Mouse (Mus musculus) forebrain, embryonic 11.5 days (tissue): ENCODE results near the gene Opa3. TPM values are rescaled to one million over a fixed set of nuclear protein-coding genes. Genes with fewer than 3 reads are reported as not detected.

Source experiments
- ATAC-seq: fragments of 200-750 bp; cut with Nextera tagmentation; replicated peaks from 2 replicates; pipeline ENCODE4 v1.8.0; 2017; ENCODE audit warnings: moderate TSS enrichment; ENCODE audit not compliant: low FRiP score
- DNase-seq: peaks from one replicate; pipeline ENCODE4 v3.0.0-alpha.2; 2017; ENCODE audit warnings: low spot score
- H3K27ac ChIP-seq: fragments of 300-500 bp; sonication (generic); 2 replicates; pipeline ENCODE4 v1.5.1; 2014; ENCODE audit warnings: low read depth, low read length
- H3K27me3 ChIP-seq: fragments of 300-500 bp; sonication (generic); 2 replicates; pipeline ENCODE4 v1.6.1; 2014; ENCODE audit warnings: mild to moderate bottlenecking, low read length, mixed read lengths; ENCODE audit not compliant: control insufficient read depth, insufficient read depth
- H3K36me3 ChIP-seq: fragments of 300-500 bp; sonication (generic); 2 replicates; pipeline ENCODE4 v1.6.1; 2014; ENCODE audit warnings: mild to moderate bottlenecking, low read length, moderate library complexity, mixed read lengths; ENCODE audit not compliant: control insufficient read depth, insufficient read depth
- H3K4me1 ChIP-seq: fragments of 300-500 bp; sonication (generic); replicated peaks from 2 replicates; pipeline ENCODE4 v1.6.1; 2014; ENCODE audit warnings: low read length, mixed read lengths; ENCODE audit not compliant: control insufficient read depth, insufficient read depth
- H3K4me2 ChIP-seq: fragments of 300-500 bp; sonication (generic); 2 replicates; pipeline ENCODE4 v1.6.1; 2014; ENCODE audit warnings: low read depth, mild to moderate bottlenecking, low read length, moderate library complexity, mixed read lengths; ENCODE audit not compliant: severe bottlenecking
- H3K4me3 ChIP-seq: fragments of 300-500 bp; sonication (generic); 2 replicates; pipeline ENCODE4 v1.5.1; 2014; ENCODE audit warnings: low read depth, low read length
- H3K9ac ChIP-seq: fragments of 300-500 bp; sonication (generic); 2 replicates; pipeline ENCODE4 v1.6.1; 2014; ENCODE audit warnings: low read length
- H3K9me3 ChIP-seq: fragments of 300-500 bp; sonication (generic); 2 replicates; pipeline ENCODE4 v1.6.1; 2016; ENCODE audit warnings: low read length, mixed read lengths; ENCODE audit not compliant: control insufficient read depth
- WGBS: fragments of 180-500 bp; shearing (Covaris S2); extraction: QIAGEN DNeasy Blood & Tissue Kit; methylation state at CpG from one replicate; pipeline ENCODE4 v1.1.7; 2014; 5-methylcytosine and 5-hydroxymethylcytosine counted together
- polyA plus RNA-seq: library from polyadenylated mRNA; unstranded; fragments of >200 nt; fragmentation: Nextera tagmentation; extraction: Ambion mirVana; gene quantifications from 2 replicates; pipeline ENCODE4 v1.2.1, GENCODE M21; 2014

Opa3 gene
- polyA plus RNA-seq, 1 experiment from 2014 or later = 54.1 TPM

DNA sequence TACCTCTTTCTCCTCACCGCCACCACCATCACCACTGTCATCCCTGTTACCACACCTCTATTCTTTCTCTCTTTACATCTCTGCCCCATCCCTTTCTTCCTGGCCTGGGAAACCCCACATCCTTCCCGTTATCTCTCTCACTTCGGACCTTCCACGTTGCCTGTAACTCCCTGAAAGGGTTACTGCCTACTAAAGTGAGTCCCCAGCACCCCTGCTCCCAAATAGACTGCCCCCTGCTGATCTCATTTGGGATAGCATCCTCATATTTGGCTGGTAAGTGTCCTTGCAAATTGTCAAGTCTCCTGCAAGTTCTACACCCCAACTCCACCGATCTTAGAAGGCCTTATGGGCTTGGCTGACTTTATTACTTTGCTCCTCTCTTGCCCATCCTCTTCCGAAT, 31.5 kb upstream of the Opa3 start:
- H3K36me3 ChIP-seq = peaks cover 9% of the 10 kb centered on the region; the same call in 1 of the 2 replicates
- peaks cover 3% of the 10 kb centered on the region; the same call in 1 of the 2 replicates for H3K9me3 ChIP-seq
- no peaks in the 10 kb centered on the region for H3K27me3 ChIP-seq
- H3K4me3 ChIP-seq = no peak overlapping the region
- no peak overlapping the region for H3K27ac ChIP-seq
- no peak overlapping the region for H3K9ac ChIP-seq
- H3K4me1 ChIP-seq = no peaks in the 10 kb centered on the region
- WGBS = 72% methylated on average over 6 of the region's 6 CpGs
- no peak for ATAC-seq
- no peak overlapping the region for H3K4me2 ChIP-seq
- peak; percentile 67 for DNase-seq

DNA sequence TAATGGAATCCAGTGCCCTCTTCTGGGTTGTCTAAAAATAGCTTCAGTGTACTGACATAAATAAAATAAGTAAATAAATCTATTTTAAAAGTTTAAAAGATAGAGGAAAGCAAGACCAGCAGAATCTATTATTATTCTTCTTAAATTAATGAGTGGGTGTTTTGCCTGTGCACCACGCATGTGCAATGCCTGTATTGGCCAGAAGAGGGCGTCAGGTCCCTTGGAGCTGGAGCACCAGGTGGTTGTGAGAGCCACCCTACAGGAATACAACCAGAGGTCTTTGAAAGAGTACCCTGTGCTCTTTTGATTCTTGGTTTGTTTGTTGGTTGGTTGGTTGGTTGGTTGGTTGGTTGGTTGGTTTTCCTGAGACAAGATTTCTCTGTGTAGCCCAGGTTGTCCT, 30.1 kb upstream of the Opa3 start:
- Histone ChIP-seq H3K27ac (no peak overlapping the region), H3K4me2 (no peak overlapping the region), H3K4me3 (no peak overlapping the region), H3K36me3 (peaks cover 9% of the 10 kb centered on the region; the same call in 1 of the 2 replicates), H3K27me3 (no peaks in the 10 kb centered on the region), H3K4me1 (no peaks in the 10 kb centered on the region), H3K9me3 (peaks cover 3% of the 10 kb centered on the region; the same call in 1 of the 2 replicates), H3K9ac (no peak overlapping the region)
- ATAC-seq = no peak
- DNase-seq = no peak
- WGBS = 25% methylated on average over 2 of the region's 2 CpGs

DNA sequence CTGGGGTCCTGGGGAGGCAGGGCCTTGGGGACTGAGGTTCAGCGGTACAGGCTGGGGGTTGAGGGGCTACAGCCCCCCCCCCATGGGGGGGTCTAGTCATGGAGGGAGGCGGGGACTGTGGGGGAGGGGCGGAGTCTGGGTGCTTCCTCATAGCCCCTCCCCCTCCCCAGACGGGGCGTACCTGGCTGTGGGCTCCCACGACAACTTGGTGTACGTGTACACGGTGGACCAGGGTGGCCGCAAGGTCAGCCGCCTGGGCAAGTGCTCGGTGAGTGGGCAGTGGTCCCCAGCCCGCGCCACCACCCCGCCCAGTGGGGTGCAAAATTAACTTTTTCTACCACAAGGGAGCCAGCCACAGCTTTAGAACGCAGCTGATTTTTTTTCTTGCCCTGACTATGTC, 26.5 kb upstream of the Opa3 start:
- Histone ChIP-seq H3K36me3 (no peaks in the 10 kb centered on the region; the same call in 1 of the 2 replicates), H3K27ac (no peak overlapping the region), H3K4me1 (no peaks in the 10 kb centered on the region), H3K9ac (no peak overlapping the region), H3K27me3 (no peaks in the 10 kb centered on the region), H3K4me3 (no peak overlapping the region), H3K4me2 (no peak overlapping the region), H3K9me3 (no peaks in the 10 kb centered on the region; the same call in 1 of the 2 replicates)
- DNase-seq = no peak
- WGBS = 60% methylated on average over 14 of the region's 15 CpGs
- ATAC-seq = no peak

DNA sequence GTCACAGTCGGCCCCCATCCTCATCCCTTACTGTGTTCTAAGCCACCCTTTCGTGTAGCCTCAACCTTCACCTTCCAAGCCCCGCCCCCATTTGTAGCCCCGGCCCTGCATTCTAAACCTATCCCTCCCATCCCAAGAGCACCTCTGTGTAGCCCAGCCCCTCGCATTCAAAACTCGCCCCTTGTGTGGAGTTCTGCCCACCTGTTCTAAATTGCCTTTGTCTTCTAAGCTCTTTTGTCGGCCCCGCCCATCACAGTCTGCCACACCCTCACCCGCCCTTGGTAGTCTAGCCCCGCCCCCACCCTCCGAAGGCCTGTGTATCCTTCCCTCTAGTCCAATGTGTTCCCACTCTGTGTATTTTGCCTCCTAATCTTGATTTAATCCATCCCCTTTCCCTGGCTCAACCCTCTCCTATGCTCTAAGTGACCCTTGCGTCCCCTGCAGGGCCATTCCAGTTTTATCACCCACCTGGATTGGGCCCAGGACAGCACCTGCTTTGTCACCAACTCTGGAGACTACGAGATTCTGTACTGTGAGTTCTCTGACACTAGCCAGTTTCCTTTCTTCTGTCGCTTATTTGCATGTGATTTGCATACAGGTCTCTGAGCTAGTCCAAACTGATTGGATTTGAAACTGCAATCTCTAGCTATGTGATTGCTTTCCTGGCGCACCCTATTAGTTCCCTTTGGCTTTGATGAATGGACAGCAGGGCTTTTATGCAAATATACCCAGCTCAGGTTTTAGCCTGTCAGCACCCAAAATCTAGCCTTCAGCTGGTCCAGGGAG, 25.9 kb upstream of the Opa3 start:
- DNase-seq = no peak
- no peak overlapping the region for H3K9ac ChIP-seq
- H3K27me3 ChIP-seq = no peaks in the 10 kb centered on the region
- WGBS = 62% methylated on average over 15 of the region's 15 CpGs
- no peaks in the 10 kb centered on the region for H3K4me1 ChIP-seq
- H3K4me2 ChIP-seq = no peak overlapping the region
- H3K27ac ChIP-seq = no peak overlapping the region
- ATAC-seq = no peak
- no peaks in the 10 kb centered on the region; the same call in 1 of the 2 replicates for H3K9me3 ChIP-seq
- no peaks in the 10 kb centered on the region; the same call in 1 of the 2 replicates for H3K36me3 ChIP-seq
- no peak overlapping the region for H3K4me3 ChIP-seq

DNA sequence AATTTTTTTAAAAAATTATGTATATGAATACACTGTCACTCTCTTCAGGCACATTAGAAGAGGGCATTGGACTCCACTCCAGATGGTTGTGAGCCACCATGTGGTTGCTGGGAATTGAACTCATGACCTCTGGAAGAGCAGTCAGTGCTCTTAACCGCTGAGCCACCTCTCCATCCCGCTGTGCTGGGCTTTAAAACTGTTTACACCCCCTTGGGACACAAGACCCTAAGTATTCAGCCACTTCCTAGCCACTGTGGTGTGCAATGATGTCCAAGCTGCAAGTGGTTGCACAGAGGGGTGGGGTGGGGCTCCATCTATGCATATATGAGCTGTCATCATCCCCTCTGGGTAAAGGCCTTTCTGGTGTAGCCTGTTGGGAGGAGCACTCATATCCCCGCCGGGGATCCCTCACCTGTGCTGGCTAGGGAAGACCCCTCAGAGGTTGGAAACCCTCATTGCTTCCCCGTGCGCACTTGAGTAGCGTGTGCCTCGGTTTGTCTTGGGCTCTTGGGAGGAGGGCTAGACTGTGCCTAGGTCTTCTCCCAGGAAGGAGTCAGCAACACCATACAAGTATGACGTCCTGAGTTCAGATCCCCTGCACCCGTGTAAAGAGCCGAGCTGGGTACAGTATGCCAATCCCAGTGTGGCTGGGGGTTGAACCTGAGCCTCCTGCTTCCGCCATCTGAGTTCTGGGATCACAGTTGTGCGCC, 19.8 kb upstream of the Opa3 start:
- Histone ChIP-seq H3K4me2 (no peak overlapping the region), H3K4me3 (no peak overlapping the region), H3K27ac (no peak overlapping the region), H3K9ac (no peak overlapping the region), H3K4me1 (no peaks in the 10 kb centered on the region; the same call in 1 of the 2 replicates), H3K36me3 (no peaks in the 10 kb centered on the region; the same call in 1 of the 2 replicates), H3K9me3 (no peaks in the 10 kb centered on the region; the same call in 1 of the 2 replicates), H3K27me3 (no peaks in the 10 kb centered on the region)
- 85% methylated on average over 13 of the region's 13 CpGs for WGBS
- no peak for ATAC-seq
- no peak for DNase-seq

DNA sequence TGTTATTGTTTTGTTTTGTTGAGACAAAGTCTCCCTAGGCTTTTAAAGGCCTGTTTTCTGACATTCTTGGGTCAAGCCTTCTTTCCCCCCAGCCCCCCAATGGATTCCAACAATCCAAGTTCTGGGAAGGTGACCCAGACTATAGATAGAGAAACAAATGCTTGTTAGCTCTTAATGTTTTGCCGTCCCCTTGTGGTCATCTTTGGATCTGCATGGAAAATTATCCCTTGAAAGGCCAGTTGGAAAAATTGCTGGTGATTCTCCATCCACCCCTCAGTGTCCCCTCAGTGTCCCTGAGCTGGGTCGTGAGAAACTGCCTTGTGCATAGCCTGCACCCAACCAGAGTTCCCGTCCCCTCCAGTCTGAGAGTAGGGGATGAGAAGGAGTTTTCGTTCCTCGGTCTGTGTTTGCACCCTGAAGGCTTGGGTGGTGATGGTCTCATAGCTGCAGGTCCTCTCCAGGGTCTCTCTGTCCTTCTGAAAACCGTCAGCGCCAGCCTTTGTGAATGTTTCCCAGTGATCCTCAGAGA, 19.1 kb upstream of the Opa3 start:
- ATAC-seq (no peak), DNase-seq (no peak)
- H3K9ac ChIP-seq = no peak overlapping the region
- H3K36me3 ChIP-seq = no peaks in the 10 kb centered on the region; the same call in 1 of the 2 replicates
- WGBS = 50% methylated on average over 7 of the region's 7 CpGs
- H3K9me3 ChIP-seq = no peaks in the 10 kb centered on the region; the same call in 1 of the 2 replicates
- no peak overlapping the region for H3K27ac ChIP-seq
- no peaks in the 10 kb centered on the region for H3K27me3 ChIP-seq
- no peak overlapping the region for H3K4me2 ChIP-seq
- H3K4me3 ChIP-seq = no peak overlapping the region
- no peaks in the 10 kb centered on the region; the same call in 1 of the 2 replicates for H3K4me1 ChIP-seq

DNA sequence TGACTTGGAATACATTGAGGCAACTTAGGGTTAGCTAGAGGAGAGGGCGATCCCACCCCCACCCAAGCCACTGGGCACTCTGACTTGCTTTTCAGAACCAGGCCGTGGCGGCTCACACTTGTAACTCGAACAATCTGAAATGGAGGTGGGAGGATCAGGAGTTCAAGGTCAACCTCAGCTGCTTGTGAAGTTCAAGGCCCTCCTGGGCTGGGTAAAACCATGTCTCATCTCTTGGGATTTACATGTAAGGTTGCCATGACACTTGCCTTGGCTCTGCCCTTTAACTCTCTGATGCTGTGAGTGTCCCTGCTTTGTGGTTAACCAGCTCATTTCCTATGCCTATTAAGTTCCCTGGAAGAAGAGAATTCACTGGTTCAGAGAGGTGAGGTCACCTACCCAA, 18.6 kb upstream of the Opa3 start:
- ATAC-seq = no peak
- no peak for DNase-seq
- Histone ChIP-seq H3K27ac (no peak overlapping the region), H3K9ac (no peak overlapping the region), H3K27me3 (no peaks in the 10 kb centered on the region), H3K36me3 (no peaks in the 10 kb centered on the region), H3K4me2 (no peak overlapping the region), H3K4me1 (no peaks in the 10 kb centered on the region; the same call in 1 of the 2 replicates), H3K4me3 (no peak overlapping the region), H3K9me3 (no peaks in the 10 kb centered on the region; the same call in 1 of the 2 replicates)
- 87% methylated on average over 4 of the region's 4 CpGs for WGBS

DNA sequence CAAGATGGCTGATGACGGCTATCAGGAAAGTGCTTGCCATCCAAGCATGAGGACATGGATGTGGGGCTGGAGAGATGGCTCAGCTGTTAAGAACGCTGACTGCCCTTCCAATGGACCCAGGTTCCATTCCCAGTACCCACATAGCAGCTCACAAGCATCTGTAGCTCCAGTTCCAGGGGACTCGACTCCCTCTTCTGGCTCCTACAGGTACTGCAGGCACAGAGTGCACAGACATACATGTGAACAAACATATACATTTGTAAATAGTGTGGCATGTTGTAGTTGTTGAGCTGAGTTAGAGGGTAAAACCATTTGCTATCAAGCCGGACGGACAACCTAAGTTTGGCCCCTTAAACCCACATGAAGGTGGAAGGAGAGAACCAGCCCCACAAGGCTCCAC, 18.1 kb upstream of the Opa3 start:
- Histone ChIP-seq H3K4me2 (no peak overlapping the region), H3K27ac (no peak overlapping the region), H3K9ac (no peak overlapping the region), H3K27me3 (no peaks in the 10 kb centered on the region), H3K36me3 (no peaks in the 10 kb centered on the region), H3K4me3 (no peak overlapping the region), H3K9me3 (no peaks in the 10 kb centered on the region; the same call in 1 of the 2 replicates), H3K4me1 (no peaks in the 10 kb centered on the region; the same call in 1 of the 2 replicates)
- ATAC-seq (no peak), DNase-seq (no peak)
- WGBS = 94% methylated on average over 5 of the region's 5 CpGs
